Mouse (Mus musculus) adrenal gland, postnatal 0 days (tissue): ENCODE measurements around the gene Gm20388. TPM values are rescaled to one million over a fixed set of nuclear protein-coding genes. Genes with fewer than 3 reads are reported as not detected.

Source experiments
- polyA plus RNA-seq: library from polyadenylated mRNA; unstranded; fragments of >200 nt; fragmentation: Nextera tagmentation; extraction: Ambion mirVana; gene quantifications from 2 replicates; pipeline ENCODE4 v1.2.1, GENCODE M21; 2015

Gene Gm20388
- polyA plus RNA-seq, 1 experiment from 2014 or later = not detected

GRCm38 (mm10) chr8:123101735-123102685, 3191.4 kb downstream of the Gm20388 start, which contains the start of gene Rpl13:
Rpl13 (plus strand) TSS chr8:123102350.

GRCm38 (mm10) chr8:123117127-123117731, 3206.6 kb downstream of the Gm20388 start, which contains the start of gene Cpne7:
Cpne7 (plus strand) TSS chr8:123117374.

GRCm38 (mm10) chr8:123157888-123158465, 3247.3 kb downstream of the Gm20388 start, which contains the start of gene Sult5a1:
Sult5a1 (minus strand) TSS chr8:123158315.

DNA sequence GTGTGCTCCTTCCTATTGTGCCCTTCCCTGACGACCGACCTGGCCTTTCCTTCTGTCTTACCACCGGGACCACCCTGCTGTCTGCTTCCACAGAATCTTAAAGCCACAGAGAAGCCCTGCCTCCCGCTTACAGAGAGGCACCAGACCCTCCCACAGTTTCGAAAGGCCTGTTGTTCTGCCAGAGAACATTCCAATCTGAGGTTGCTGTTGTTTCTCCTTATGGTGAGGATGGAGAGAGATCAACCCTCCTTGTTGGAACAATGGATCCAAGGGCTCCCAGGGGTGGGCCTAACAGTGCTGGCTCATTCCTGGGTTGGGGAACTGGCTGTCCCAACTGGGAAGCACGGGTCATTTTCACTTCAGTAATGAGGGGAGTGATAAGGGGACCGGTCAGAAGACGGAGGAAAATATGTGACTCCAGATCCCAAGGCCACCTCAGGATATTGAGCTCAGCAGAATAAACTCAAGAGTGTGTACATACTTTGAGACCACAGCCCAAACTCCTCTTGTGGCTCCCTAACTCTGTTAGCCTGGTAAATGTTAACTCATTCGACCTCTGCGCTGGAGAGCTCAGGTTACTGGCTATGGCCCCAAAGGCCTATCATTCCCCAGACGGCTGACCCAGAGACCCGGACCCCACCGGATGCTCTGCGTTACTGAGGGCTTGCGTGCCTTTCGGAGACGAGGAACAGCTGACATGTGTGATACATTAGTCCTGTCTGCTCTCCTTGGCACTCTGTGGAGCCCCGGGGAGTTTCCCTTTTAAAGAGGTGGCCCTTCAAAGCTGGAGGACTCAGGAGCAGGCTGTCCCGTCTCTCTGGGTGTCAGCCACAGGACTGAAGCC, 3275.1 kb downstream of the Gm20388 start, which contains the start of gene Dpep1:
Gene Dpep1 (plus strand): TSS at position 677 of the 844 bp plus-strand sequence.

GRCm38 (mm10) chr8:123212321-123213117, 3301.9 kb downstream of the Gm20388 start, which contains the start of the genes Chmp1a and Spata33:
Chmp1a (minus strand) TSS chr8:123212763.
Spata33 (plus strand) TSS chr8:123212832.

DNA sequence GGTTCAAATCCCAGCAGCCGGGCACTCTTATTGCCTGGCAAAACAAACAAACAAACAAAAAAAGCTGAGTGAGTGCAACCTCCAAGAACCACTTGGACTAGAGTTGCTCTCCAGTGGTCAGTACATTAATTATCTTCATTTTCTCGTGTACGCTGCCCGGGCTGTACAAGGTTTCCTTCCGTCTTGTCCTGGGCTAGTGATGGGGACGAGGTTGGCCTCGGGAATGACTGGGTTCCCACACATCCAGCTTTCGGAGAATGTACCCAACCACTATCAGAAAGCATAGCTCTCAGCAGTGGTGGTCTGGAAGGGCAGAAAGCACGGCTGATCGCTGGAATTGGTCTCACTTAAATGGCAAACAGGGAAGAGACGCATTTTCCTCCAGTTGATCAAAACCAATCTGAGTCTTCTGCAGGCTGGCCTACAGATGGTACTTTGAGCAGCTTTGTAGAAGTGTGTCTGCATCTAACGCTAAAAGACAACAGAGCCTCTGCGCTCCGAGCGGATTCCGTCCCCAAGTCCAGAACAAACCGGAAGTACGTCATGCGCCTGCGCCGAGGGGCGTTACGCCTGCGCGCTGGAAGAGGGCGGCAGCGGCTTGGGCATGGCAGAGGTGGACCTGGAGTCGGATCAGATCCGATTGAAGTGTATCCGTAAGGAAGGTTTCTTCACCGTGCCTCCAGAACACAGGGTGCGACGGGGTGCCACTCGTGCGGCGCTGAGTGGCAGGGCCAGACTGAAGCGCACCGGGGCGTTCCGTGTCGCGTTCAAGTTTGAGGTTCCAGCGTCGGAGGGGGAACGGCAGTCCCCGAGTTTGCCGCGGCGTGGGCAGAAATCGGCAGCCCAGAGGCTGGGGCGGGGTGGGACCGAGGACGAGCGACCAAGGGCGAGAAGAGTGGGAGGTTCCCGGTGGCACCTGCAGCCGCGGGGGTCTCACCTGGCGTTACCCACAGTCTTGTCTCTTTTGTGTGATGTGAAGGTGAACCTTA, 3313.9 kb downstream of the Gm20388 start, which contains the start of gene Cdk10:
Gene Cdk10 (plus strand): TSS at position 565 of the 989 bp plus-strand sequence.

DNA sequence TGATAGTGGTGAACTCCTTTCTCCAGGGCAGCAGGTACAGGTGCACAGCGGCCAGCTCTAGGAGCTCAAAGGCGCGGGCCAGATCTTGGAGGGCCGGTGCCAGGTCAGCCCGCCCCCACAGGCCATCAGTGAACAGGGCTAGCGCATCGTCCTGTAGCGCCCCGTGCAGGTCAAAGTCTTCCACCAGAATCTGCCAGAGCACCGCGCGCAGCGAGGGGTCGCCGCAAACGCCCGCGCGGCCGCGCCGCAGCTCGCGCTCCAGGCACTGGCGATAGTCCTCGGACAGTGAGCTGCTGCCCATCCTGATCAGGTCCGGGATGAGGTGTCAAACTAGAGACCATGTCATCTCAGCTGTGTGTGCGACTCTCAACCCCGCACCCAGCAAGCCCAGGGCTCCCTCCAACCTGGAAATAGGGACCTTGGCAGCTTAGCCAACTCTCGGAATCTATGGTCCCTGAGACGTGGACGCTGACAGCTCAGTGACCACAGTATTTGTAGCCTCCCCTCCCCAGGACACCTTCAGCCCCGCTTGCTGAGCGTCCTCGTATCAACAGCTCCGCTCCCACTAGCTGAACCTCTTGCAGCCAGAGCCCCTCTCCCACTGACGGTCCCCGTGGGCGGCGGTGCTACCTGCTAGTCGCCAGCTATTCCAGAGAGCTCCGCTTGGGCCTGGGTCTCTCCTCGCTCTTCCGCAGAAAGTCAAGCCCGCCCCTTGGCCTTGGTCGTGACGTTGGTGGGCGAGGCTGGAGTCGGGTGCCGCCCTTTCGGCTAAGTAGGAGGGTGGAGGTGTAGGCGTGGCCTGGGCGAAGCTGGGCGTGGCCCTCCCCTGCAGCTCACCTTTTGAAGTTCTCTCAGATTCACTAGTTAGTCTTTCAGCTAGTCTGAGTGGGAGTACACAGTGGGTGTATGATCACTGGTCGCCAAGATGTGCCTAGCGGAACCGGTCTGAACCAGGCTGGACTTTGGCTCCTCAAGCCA, 3325.2 kb downstream of the Gm20388 start, which contains the start of gene Spata2l:
Gene Spata2l (minus strand): TSS at position 714 of the 978 bp plus-strand sequence.

DNA sequence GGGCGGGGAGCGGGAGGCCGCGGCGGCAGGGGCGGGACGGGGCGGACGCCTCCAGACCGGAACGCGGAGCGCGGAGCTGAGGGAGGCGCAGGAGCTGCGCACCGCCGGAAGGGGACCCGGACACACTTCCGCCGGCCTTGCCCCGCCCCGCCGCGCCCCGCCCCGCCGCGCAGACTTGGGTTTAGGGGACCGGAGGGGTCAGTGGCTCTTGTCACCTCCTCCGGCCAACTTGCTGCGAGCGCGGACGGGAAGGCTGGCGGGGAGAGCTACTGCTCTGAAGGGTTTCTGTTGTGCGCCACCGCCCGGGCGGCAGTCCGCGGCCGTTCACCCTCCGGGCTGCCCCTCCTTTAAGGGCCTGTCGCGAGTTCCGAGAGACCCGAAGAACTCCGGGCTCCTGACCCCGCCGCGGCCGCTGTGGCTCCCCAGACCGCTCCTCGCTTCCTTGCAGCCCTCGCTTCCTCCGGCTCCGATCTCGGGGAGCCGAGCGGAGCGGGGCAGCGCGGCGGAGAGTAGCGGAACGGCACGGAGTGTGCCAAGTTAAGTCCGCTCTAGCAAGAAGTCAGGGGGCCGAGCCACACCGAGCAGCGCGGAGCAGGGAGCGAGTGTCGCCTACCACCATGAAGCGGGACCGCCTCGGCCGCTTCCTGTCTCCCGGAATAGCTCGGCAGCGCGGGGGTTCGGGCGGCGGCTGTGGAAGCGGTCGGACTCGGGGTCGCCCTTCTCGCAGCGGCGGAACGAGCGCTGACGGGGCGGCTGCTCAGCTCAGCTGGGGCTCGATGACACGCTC, 3343.7 kb downstream of the Gm20388 start, which contains the start of the genes Zfp276 and Vps9d1:
Gene Zfp276 (plus strand): TSS at position 97 of the 787 bp plus-strand sequence.
Gene Vps9d1 (minus strand): TSS at position 250 of the 787 bp plus-strand sequence.

DNA sequence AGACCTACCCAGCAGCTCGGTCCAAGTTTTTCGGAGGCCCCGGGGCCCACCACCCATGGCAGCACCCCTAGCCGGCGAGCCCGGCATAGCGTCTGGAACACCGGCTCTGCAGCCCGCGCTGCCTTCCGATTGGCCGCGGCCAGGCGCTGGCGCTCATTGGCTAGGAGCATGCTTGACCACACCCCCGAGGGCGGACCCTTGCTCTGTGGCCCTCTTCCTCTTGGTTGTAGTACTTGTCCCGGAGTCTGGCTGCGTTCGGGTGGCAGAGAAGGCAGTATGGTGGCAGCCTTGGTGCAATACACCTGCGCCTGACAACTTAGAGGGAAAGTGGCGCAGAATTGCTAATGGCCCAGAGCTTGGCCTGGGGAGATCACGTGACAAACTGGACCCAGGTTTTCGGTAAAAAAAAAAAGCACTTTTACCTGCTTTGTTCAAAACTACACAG, 3407.8 kb downstream of the Gm20388 start, which contains the start of gene Fanca:
Gene Fanca (minus strand): TSS at position 110 of the 445 bp plus-strand sequence.

DNA sequence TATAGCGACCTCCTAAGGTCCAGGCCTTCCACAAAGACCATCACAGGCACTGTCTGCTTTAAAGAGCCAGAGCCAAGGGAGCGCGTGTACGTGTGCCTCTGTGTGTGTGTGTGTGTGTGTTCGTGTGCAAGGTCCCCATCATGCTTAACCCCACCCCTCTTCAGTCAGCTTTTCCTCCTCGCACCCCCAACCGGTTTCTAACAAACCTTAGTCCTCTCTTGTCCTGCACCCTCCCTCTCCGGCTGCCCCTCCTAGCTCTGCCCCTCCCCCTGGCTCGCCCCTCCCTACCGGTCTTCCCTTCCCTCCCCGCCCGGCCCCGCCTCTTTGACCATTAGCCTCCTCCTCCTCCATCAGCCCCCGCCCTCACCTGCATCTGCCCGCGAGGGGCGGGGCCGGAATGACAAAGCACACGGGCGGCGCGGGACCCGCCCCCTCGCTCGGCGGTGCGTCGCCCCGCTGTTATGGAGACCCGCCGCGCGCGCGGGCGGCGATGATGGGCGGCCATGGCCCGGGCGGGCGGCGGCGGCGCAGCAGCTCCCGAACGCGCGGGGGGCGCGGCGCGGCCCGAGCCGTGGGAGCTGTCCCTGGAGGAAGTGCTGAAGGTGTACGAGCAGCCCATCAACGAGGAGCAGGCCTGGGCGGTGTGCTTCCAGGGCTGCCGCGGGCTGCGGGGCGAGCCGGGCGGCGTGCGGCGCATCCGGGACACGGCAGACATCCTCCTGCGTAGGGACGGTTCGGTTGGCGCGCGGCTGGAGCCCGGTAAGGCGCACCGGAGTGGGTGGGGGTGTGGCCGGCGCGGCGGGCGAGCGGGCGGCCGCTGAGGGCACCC, 3421.8 kb downstream of the Gm20388 start, which contains the start of gene Spire2:
Gene Spire2 (plus strand): TSS at position 452 of the 829 bp plus-strand sequence.

GRCm38 (mm10) chr8:123373403-123374238, 3463.0 kb downstream of the Gm20388 start, which contains the start of gene Tcf25:
Tcf25 (plus strand) TSS chr8:123373753.

GRCm38 (mm10) chr8:123406786-123407185, 3496.1 kb downstream of the Gm20388 start, which contains the start of gene Mc1r:
Mc1r (plus strand) TSS chr8:123407107.

GRCm38 (mm10) chr8:123411246-123411645, 3500.6 kb downstream of the Gm20388 start, which contains the start of gene Tubb3:
Tubb3 (plus strand) TSS chr8:123411424.

DNA sequence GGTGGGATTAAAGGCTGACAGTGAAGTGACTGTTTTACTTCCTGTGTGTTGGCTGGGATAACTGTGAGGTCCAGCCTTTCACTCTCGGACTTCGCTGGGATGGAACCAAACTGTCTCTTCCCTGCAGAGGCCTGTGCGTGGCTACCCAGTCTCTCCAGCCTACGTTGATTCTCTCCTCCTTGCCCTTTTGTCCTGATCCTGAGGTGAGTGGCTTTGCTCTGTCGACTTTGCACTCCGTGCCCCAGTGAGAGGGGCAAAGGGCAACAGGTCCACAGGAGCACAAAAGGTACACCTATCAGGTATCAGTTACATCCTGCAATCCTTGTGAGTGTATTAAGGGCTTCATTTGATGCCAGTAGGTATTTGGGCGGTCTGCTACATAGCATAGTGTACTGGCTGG, 3512.8 kb downstream of the Gm20388 start, which contains the start of gene Def8:
Gene Def8 (plus strand): TSS at position 87 of the 400 bp plus-strand sequence.

